Mouse (Mus musculus) liver, embryonic 14.5 days (tissue): ENCODE data around the gene Saa3. TPM values are rescaled to one million over a fixed set of nuclear protein-coding genes. Genes with fewer than 3 reads are reported as not detected.

ENCODE experiments used
- ATAC-seq: fragments of 200-750 bp; cut with Nextera tagmentation; 2 replicates; pipeline ENCODE4 v1.8.0; 2017; ENCODE audit warnings: moderate number of reproducible peaks, mild to moderate bottlenecking, moderate library complexity; ENCODE audit not compliant: insufficient read depth
- DNase-seq, 3 experiments: peaks; one replicate each; pipeline ENCODE4 v3.0.0-alpha.2; 2012 to 2013; ENCODE audit warnings: low read depth in 3 of 3, low spot score in 3 of 3
- H3K27ac ChIP-seq: fragments of 300-500 bp; sonication (generic); 2 replicates; pipeline ENCODE4 v1.5.1; 2014; ENCODE audit warnings: moderate library complexity, mild to moderate bottlenecking, control low read depth, inconsistent platforms
- H3K27me3 ChIP-seq: fragments of 300-500 bp; sonication (generic); 2 replicates; pipeline ENCODE4 v1.6.1; 2014; ENCODE audit warnings: mild to moderate bottlenecking, low read length, moderate library complexity; ENCODE audit not compliant: control insufficient read depth, insufficient read depth
- H3K36me3 ChIP-seq: fragments of 300-500 bp; sonication (generic); replicated peaks from 2 replicates; pipeline ENCODE4 v1.6.1; 2014; ENCODE audit warnings: low read depth; ENCODE audit not compliant: control insufficient read depth, insufficient read depth
- H3K4me1 ChIP-seq, 2 experiments: fragments of 200-500 bp in 1 of 2; fragments of 300-500 bp in 1 of 2; sonication (generic) in 1 of 2; replicated peaks; 2 replicates each; pipeline ENCODE4 v1.6.1; 2012 to 2014; ENCODE audit warnings: antibody characterized with exemption in 1 of 2, inconsistent platforms in 1 of 2, low read length in 1 of 2; ENCODE audit not compliant: control insufficient read depth in 2 of 2, insufficient read depth in 2 of 2
- H3K4me2 ChIP-seq: fragments of 300-500 bp; sonication (generic); 2 replicates; pipeline ENCODE4 v1.6.1; 2014; ENCODE audit warnings: low read depth, mild to moderate bottlenecking, control low read depth, moderate library complexity
- H3K4me3 ChIP-seq, 2 experiments: fragments of 200-500 bp in 1 of 2; fragments of 300-500 bp in 1 of 2; sonication (generic) in 1 of 2; 2 replicates each; pipeline ENCODE4 v1.5.1; 2012 to 2014; ENCODE audit warnings: low read depth in 2 of 2, low read length in 2 of 2, mild to moderate bottlenecking in 2 of 2, control low read depth in 1 of 2, inconsistent platforms in 1 of 2, moderate library complexity in 1 of 2; ENCODE audit not compliant: insufficient read depth in 1 of 2
- H3K9ac ChIP-seq: fragments of 300-500 bp; sonication (generic); replicated peaks from 2 replicates; pipeline ENCODE4 v1.6.1; 2014; ENCODE audit warnings: mild to moderate bottlenecking, control low read depth, moderate library complexity
- H3K9me3 ChIP-seq: fragments of 300-500 bp; sonication (generic); 2 replicates; pipeline ENCODE4 v1.6.1; 2016; ENCODE audit warnings: low read length, mixed read lengths; ENCODE audit not compliant: control insufficient read depth
- CTCF ChIP-seq: IDR thresholded peaks from 2 replicates; pipeline ENCODE4 v1.5.1; 2016; ENCODE audit warnings: antibody characterized with exemption, low read depth, control low read depth
- EP300 ChIP-seq: IDR thresholded peaks from 2 replicates; pipeline ENCODE4 v1.6.1; 2016; ENCODE audit warnings: antibody characterized with exemption, low read depth
- WGBS: fragments of 180-500 bp; shearing (Covaris S2); extraction: QIAGEN DNeasy Blood & Tissue Kit; methylation state at CpG from one replicate; pipeline ENCODE4 v1.1.7; 2014; ENCODE audit not compliant: insufficient replicate concordance; 5-methylcytosine and 5-hydroxymethylcytosine counted together
- polyA plus RNA-seq, 2 experiments: library from polyadenylated mRNA; depleted of rRNA in 1 of 2; stranded (reverse) in 1 of 2; unstranded in 1 of 2; fragments of >200 nt; fragmentation: Nextera tagmentation in 1 of 2; extraction: Ambion mirVana in 1 of 2; gene quantifications; 2 replicates each; pipeline versions ENCODE4 v1.2.1 to v1.2.3; 2012 to 2014

Gene Saa3
- polyA plus RNA-seq, 2 experiments, result 1.0 to 3.4 TPM

- no peak for TF ChIP-seq EP300
- TF ChIP-seq CTCF, result no peak
- Histone ChIP-seq H3K4me1 (peaks cover 0 to 12% of the 10 kb centered on the region in 2 experiments; a peak in 2 of 4 replicates), H3K27me3 (no peaks in the 10 kb centered on the region), H3K9me3 (no peaks in the 10 kb centered on the region), H3K9ac (no peak overlapping the region), H3K36me3 (no peaks in the 10 kb centered on the region), H3K27ac (no peak overlapping the region), H3K4me3 (no peak overlapping the region), H3K4me2 (no peak overlapping the region)
- 20% methylated on average over 5 of the region's 5 CpGs for WGBS
- no peak for ATAC-seq
- no peak for DNase-seq
These were observed 1.4 kb upstream of the Saa3 start for GRCm38 (mm10) chr7:46716897-46717296.

GRCm38 (mm10) chr7:46714518-46714917, 982 bp downstream of the Saa3 start:
- Histone ChIP-seq H3K27ac (no peak overlapping the region), H3K27me3 (no peaks in the 10 kb centered on the region), H3K4me3 (no peak overlapping the region), H3K9me3 (no peaks in the 10 kb centered on the region), H3K4me2 (no peak overlapping the region), H3K36me3 (no peaks in the 10 kb centered on the region), H3K9ac (no peak overlapping the region), H3K4me1 (peaks cover 3 to 9% of the 10 kb centered on the region in 2 experiments)
- no peak for ATAC-seq
- TF ChIP-seq CTCF, result peak; percentile 91
- TF ChIP-seq EP300, result no peak
- 24% methylated on average over 6 of the region's 6 CpGs for WGBS
- peak; percentile 45 to 54 (median 47) for DNase-seq

DNA sequence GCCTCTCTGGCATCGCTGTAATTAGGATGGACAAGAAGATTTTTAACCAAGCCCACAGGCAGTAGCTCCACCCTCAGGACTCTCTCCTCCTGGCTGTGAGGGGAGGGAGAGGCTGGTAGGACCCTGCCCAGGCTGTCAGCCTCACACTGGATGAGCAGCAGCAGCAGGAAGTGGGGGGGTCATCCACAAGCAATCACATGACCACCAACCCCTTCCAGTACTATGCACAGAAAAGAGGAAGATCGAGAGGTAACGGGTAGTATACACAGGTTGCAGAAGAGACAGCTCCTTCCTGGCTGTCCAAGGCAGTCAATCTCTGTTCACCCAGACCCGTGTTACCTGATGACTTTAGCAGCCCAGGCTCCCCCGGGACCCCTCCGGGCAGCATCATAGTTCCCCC, 3.2 kb downstream of the Saa3 start:
- H3K27me3 ChIP-seq, result no peaks in the 10 kb centered on the region

DNA sequence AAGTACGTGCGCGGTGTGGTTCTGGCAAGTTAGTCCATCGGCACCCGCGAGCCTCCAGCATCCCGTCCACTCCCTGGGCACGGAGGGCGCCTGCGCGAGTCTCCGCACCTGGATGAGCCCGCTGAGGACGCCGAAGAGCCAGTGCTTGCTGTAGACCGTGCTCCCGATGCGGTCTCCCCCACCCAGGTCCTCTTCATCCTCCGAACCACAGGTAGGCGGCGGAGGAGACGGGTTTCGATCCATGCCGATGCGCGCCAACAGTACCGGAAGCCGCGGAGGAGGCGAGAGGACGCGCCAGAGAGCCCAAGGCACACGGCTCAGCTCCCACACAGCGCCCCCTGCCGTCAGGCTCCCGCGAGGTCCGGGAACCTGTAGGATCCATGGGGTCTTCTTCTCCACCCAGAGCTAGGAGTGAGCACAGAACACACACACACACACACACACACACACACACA, 5.1 kb downstream of the Saa3 start, which contains the start of gene Saal1:
Gene Saal1 (minus strand): TSS at position 291 of the 455 bp plus-strand sequence.
- peaks cover 15% of the 10 kb centered on the region for H3K36me3 ChIP-seq
- ATAC-seq (peak; percentile 92), DNase-seq (peak; percentile 73 to 78 (median 75))
- peak within 1 kb of the TSS; percentile 75 for H3K4me2 ChIP-seq
- peak within 1 kb of the TSS; percentile 81 for H3K9ac ChIP-seq
- TF ChIP-seq EP300 (no peak), CTCF (peak; percentile 99)
- H3K4me1 ChIP-seq, result peaks cover 6 to 7% of the 10 kb centered on the region in 2 experiments
- under 1% methylated on average over 38 of the region's 38 CpGs for WGBS
- H3K27ac ChIP-seq, result no peak within 1 kb of the TSS
- no peaks in the 10 kb centered on the region for H3K9me3 ChIP-seq
- peak within 1 kb of the TSS; percentile 71 to 79 for H3K4me3 ChIP-seq
- no peaks in the 10 kb centered on the region for H3K27me3 ChIP-seq

More for the DNA sequence above, 3.2 kb downstream of the Saa3 start:
- DNase-seq, result no peak
- TF ChIP-seq EP300, result no peak
- TF ChIP-seq CTCF, result no peak
- Histone ChIP-seq H3K27ac (no peak overlapping the region), H3K4me2 (no peak overlapping the region), H3K36me3 (peaks cover 2% of the 10 kb centered on the region; the same call in 1 of the 2 replicates), H3K9me3 (no peaks in the 10 kb centered on the region), H3K9ac (no peak overlapping the region), H3K4me1 (peaks cover 6 to 7% of the 10 kb centered on the region in 2 experiments), H3K4me3 (no peak overlapping the region)
- WGBS, result 19% methylated on average over 6 of the region's 6 CpGs
- ATAC-seq, result no peak

DNA sequence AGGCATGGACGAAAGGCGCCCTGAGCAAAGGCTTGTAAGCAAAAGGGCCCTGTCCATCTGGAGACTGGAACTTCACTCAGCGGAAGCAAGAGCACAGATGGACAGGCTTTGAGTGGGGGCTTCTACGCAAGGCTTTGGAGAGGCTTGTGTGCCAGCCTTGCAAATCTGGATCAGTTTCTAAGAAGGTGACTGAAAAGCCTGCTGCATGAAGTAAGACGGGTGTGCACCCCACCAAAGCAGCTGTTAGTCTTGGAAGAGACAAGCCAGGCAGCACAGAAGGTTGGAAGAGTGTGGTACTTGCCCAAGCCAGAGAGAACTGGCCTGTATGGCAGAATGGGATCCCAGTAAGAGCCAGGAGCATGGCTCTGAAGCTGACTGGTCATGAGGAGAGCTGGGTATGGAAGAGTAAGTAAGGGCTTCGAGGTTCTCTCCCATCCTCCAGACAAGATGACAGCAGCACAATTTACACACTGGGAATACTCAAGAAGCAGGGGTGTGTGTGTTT, 14.9 kb downstream of the Saa3 start:
- 83% methylated on average over 6 of the region's 6 CpGs for WGBS
- ATAC-seq (no peak), DNase-seq (no peak)
- Histone ChIP-seq H3K27ac (no peak overlapping the region), H3K4me2 (no peak overlapping the region), H3K27me3 (no peaks in the 10 kb centered on the region), H3K9ac (no peak overlapping the region), H3K4me1 (peaks cover 0 to 5% of the 10 kb centered on the region in 2 experiments; a peak in 2 of 4 replicates), H3K36me3 (peaks cover 36% of the 10 kb centered on the region), H3K4me3 (no peak overlapping the region), H3K9me3 (no peaks in the 10 kb centered on the region)
- no peak for TF ChIP-seq CTCF
- TF ChIP-seq EP300, result no peak
